Mouse (Mus musculus) limb, embryonic 14.5 days (tissue): ENCODE data around the gene Neto2. TPM values are rescaled to one million over a fixed set of nuclear protein-coding genes. Genes with fewer than 3 reads are reported as not detected.

Experiments used
- ATAC-seq: fragments of 200-750 bp; cut with Nextera tagmentation; 2 replicates; pipeline ENCODE4 v1.8.0; 2017; ENCODE audit warnings: low read depth, moderate number of reproducible peaks, moderate TSS enrichment; ENCODE audit not compliant: low FRiP score
- DNase-seq: peaks from one replicate; pipeline ENCODE4 v3.0.0-alpha.2; 2015; ENCODE audit warnings: low spot score
- H3K27ac ChIP-seq: fragments of 300-500 bp; sonication (generic); replicated peaks from 2 replicates; pipeline ENCODE4 v1.5.1; 2014; ENCODE audit warnings: low read depth, mild to moderate bottlenecking, low read length, moderate library complexity, mixed read lengths
- H3K27me3 ChIP-seq: fragments of 300-500 bp; sonication (generic); 2 replicates; pipeline ENCODE4 v1.6.1; 2014; ENCODE audit warnings: low read length, mixed read lengths; ENCODE audit not compliant: control insufficient read depth, insufficient read depth
- H3K36me3 ChIP-seq: fragments of 300-500 bp; sonication (generic); 2 replicates; pipeline ENCODE4 v1.6.1; 2014; ENCODE audit warnings: mild to moderate bottlenecking, low read length, moderate library complexity, mixed read lengths; ENCODE audit not compliant: control insufficient read depth, insufficient read depth
- H3K4me1 ChIP-seq: fragments of 300-500 bp; sonication (generic); 2 replicates; pipeline ENCODE4 v1.6.1; 2014; ENCODE audit warnings: antibody characterized with exemption, low read length, mixed read lengths; ENCODE audit not compliant: control insufficient read depth, insufficient read depth
- H3K4me2 ChIP-seq: fragments of 300-500 bp; sonication (generic); replicated peaks from 2 replicates; pipeline ENCODE4 v1.6.1; 2014; ENCODE audit warnings: low read depth, mild to moderate bottlenecking, low read length, moderate library complexity; ENCODE audit not compliant: severe bottlenecking
- H3K4me3 ChIP-seq: fragments of 300-500 bp; sonication (generic); replicated peaks from 2 replicates; pipeline ENCODE4 v1.5.1; 2014; ENCODE audit warnings: low read length
- H3K9ac ChIP-seq: fragments of 300-500 bp; sonication (generic); 2 replicates; pipeline ENCODE4 v1.6.1; 2014; ENCODE audit warnings: mild to moderate bottlenecking, low read depth, low read length, moderate library complexity; ENCODE audit not compliant: severe bottlenecking
- H3K9me3 ChIP-seq: fragments of 300-500 bp; sonication (generic); 2 replicates; pipeline ENCODE4 v1.6.1; 2016; ENCODE audit warnings: low read length; ENCODE audit not compliant: control insufficient read depth
- POLR2A ChIP-seq: fragments of 200-500 bp; IDR thresholded peaks from 2 replicates; pipeline ENCODE4 v1.8.0; 2012; ENCODE audit warnings: inconsistent platforms, mild to moderate bottlenecking, moderate library complexity, borderline replicate concordance; ENCODE audit not compliant: insufficient read depth, insufficient read length; ENCODE audit errors: extremely low read depth
- WGBS: fragments of 180-500 bp; shearing (Covaris S2); extraction: QIAGEN DNeasy Blood & Tissue Kit; methylation state at CpG from one replicate; pipeline ENCODE4 v1.1.7; 2014; 5-methylcytosine and 5-hydroxymethylcytosine counted together
- polyA plus RNA-seq, 2 experiments: library from polyadenylated mRNA; depleted of rRNA in 1 of 2; stranded (reverse) in 1 of 2; unstranded in 1 of 2; fragments of >200 nt; fragmentation: Nextera tagmentation in 1 of 2; extraction: Ambion mirVana in 1 of 2; gene quantifications; 2 replicates each; pipeline versions ENCODE4 v1.2.1 to v1.2.3; 2012 to 2014

The Neto2 gene
- 7.4 and 7.7 TPM in 2 replicates for polyA plus RNA-seq (2012; rRNA removed)
- 12.3 and 14.4 TPM in 2 replicates for polyA plus RNA-seq (2014; fragmentation: Nextera tagmentation; extraction: Ambion mirVana)

DNA sequence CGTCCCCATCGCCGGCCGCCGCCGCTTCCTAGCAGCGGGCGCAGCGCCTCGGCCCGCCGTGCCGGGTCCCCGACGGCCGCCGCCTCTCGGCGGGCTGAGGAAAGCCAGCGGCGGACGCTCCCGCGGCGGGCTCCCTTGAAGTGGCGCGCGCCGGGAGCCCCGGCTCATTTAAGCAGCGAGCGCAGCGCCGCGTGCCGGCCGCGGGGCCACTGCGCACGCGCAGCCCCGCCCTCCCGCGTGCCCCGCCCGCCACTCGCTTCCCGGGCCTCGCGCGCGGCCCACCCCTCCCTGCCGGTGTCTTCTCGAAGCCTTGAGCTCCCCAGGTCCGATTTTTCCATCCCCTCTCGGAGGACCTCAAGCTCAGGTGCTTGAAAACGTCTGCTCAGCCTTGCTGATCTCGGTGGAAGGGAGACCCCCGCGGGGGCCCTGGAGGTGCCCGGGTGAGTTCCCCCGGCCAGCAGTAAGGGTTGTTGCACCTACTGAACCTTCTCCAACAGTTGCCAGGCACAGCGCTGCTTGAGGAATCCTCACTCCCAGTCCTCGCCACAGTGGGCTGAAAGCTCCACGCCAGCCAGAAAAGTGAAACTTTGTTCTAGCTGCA lies at the start of gene Neto2:
Gene Neto2 (minus strand): TSS at position 174 of the 601 bp plus-strand sequence.
- Histone ChIP-seq H3K36me3 (no peaks in the 10 kb centered on the region), H3K9me3 (no peaks in the 10 kb centered on the region), H3K4me1 (peaks cover 4% of the 10 kb centered on the region), H3K4me2 (peak within 1 kb of the TSS; percentile 89), H3K4me3 (peak within 1 kb of the TSS; percentile 71), H3K9ac (peak within 1 kb of the TSS; percentile 88), H3K27ac (peak within 1 kb of the TSS; percentile 88), H3K27me3 (no peaks in the 10 kb centered on the region)
- peak; percentile 91 for ATAC-seq
- peak; percentile 84 for DNase-seq
- WGBS, result 7% methylated on average over 39 of the region's 65 CpGs
- TF ChIP-seq POLR2A, result peak; percentile 51; the same call in 1 of the 2 replicates

DNA sequence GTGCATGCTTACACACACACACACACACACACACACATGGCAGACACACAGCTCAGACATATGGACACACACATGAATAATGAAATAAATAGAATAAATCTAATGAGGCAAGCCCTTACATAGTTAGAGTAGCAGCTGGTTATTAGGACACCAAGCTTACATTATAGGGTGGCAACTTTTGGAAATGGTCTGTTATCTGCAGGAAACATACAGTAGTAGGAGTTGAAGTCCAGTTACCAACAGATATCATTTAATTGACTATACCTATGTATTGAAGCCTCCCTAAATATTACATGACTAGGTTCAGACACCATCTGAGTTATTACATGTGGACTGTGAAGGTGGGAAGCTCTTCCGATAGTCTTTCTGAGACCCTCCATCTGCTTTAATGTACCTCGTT lies 44.3 kb upstream of the Neto2 start:
- Histone ChIP-seq H3K9me3 (no peaks in the 10 kb centered on the region), H3K4me1 (no peaks in the 10 kb centered on the region), H3K36me3 (no peaks in the 10 kb centered on the region), H3K9ac (no peak overlapping the region), H3K4me2 (no peak overlapping the region), H3K27me3 (no peaks in the 10 kb centered on the region), H3K4me3 (no peak overlapping the region), H3K27ac (no peak overlapping the region)
- DNase-seq (no peak), ATAC-seq (no peak)
- no peak for TF ChIP-seq POLR2A
- 93% methylated on average over 2 of the region's 2 CpGs for WGBS

DNA sequence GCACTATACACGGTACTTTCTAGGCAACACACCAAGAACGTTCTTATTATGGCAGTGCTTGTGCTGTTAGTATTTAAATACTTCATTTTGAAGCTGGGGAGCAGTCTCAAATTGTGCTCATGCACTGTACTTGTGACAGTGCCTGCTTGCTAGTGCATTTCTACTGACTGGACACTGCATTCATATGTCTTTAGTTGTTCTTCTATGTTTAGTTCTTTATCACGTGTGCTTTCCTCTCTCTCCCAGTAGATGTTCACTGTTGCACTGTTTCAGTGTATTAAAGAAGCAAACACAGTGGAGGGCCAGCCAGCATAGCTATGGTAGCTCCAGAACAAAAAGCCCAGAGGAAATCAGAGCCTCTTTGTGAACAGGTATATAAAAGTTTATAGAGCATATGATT lies 29.8 kb upstream of the Neto2 start:
- H3K36me3 ChIP-seq, result peaks cover 18% of the 10 kb centered on the region
- H3K27ac ChIP-seq, result no peak overlapping the region
- H3K27me3 ChIP-seq, result no peaks in the 10 kb centered on the region
- no peak for ATAC-seq
- H3K4me1 ChIP-seq, result no peaks in the 10 kb centered on the region
- DNase-seq, result no peak
- no peaks in the 10 kb centered on the region for H3K9me3 ChIP-seq
- no peak for TF ChIP-seq POLR2A
- no peak overlapping the region for H3K9ac ChIP-seq
- no peak overlapping the region for H3K4me2 ChIP-seq
- H3K4me3 ChIP-seq, result no peak overlapping the region
- WGBS, result 91% methylated on average over 3 of the region's 3 CpGs

DNA sequence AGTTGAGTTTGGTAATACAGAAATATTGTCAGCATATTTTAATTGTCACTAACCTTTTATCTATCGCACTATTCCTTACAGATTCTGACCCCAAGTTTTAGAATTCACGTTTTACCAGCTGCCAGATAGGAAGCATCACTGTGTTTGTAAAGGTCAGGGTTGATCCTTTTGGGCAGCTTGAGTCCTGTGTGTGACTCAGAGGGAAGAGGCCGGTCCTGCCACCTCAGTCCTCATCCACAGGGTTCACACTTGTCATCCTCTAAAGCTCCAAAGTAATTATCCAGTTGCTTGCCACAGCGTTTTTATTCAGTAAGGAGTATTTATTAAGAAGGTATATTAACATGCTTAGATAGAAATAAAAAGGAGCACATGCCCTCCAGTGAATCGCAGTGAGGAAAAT lies 16.5 kb upstream of the Neto2 start:
- H3K27me3 ChIP-seq, result no peaks in the 10 kb centered on the region
- H3K9me3 ChIP-seq, result no peaks in the 10 kb centered on the region
- no peak overlapping the region for H3K9ac ChIP-seq
- no peak overlapping the region for H3K27ac ChIP-seq
- no peak overlapping the region for H3K4me3 ChIP-seq
- 87% methylated on average over 5 of the region's 5 CpGs for WGBS
- TF ChIP-seq POLR2A, result no peak
- DNase-seq (no peak), ATAC-seq (no peak)
- H3K36me3 ChIP-seq, result peaks cover 23% of the 10 kb centered on the region
- no peaks in the 10 kb centered on the region for H3K4me1 ChIP-seq
- no peak overlapping the region for H3K4me2 ChIP-seq

DNA sequence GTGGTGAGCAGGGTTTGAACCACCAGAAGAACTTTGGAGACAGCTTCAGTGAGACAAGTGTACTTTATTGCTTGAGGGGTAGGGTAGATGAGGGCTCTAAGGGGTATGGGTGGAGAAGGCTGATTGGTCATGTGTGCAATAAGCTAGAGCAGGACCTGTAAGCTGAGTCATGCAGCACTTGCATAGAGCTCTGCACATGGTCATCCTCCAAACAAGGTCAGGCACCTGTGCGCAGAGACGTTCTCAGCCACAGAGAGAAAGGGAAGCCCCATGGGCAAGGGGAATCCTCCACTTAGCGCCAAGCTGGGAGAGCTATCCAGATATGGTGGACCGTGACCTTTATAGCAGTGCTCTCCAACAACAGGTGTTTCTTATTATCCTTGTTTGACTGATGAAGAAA lies 16.0 kb upstream of the Neto2 start:
- TF ChIP-seq POLR2A, result no peak
- 75% methylated on average over 4 of the region's 4 CpGs for WGBS
- Histone ChIP-seq H3K4me1 (no peaks in the 10 kb centered on the region), H3K36me3 (peaks cover 19% of the 10 kb centered on the region; the same call in 1 of the 2 replicates), H3K27ac (no peak overlapping the region), H3K4me3 (no peak overlapping the region), H3K27me3 (no peaks in the 10 kb centered on the region), H3K4me2 (no peak overlapping the region), H3K9ac (no peak overlapping the region), H3K9me3 (no peaks in the 10 kb centered on the region)
- no peak for DNase-seq
- no peak for ATAC-seq
